Mouse (Mus musculus) heart, embryonic 15.5 days (tissue): ENCODE measurements around the gene Eif2b5. TPM values are rescaled to one million over a fixed set of nuclear protein-coding genes. Genes with fewer than 3 reads are reported as not detected.

Experiments
- polyA plus RNA-seq: library from polyadenylated mRNA; unstranded; fragments of >200 nt; fragmentation: Nextera tagmentation; extraction: Ambion mirVana; gene quantifications from 2 replicates; pipeline ENCODE4 v1.2.1, GENCODE M21; 2015

Gene Eif2b5
- polyA plus RNA-seq, 1 experiment from 2014 or later, result 66.6 TPM

Other genes starting within 250 kb of the Eif2b5 start
- 63.5 and 64.1 TPM in 2 replicates for gene Parl, start 196.4 kb upstream of the Eif2b5 start, polyA plus RNA-seq
- gene Cyp2ab1, start 173.4 kb upstream of the Eif2b5 start, polyA plus RNA-seq, result not detected in 2 replicates
- 55.5 and 60.5 TPM in 2 replicates for gene Abcc5, start 72.4 kb upstream of the Eif2b5 start, polyA plus RNA-seq
- gene Dvl3, start 18.2 kb downstream of the Eif2b5 start, polyA plus RNA-seq, result 16.9 and 24.3 TPM in 2 replicates
- 440 and 469 TPM in 2 replicates for gene Ap2m1, start 36.7 kb downstream of the Eif2b5 start, polyA plus RNA-seq
- 47.1 and 50.5 TPM in 2 replicates for gene Abcf3, start 49.8 kb downstream of the Eif2b5 start, polyA plus RNA-seq
- 0.09 and 0.80 TPM in 2 replicates for gene Vwa5b2, start 90.7 kb downstream of the Eif2b5 start, polyA plus RNA-seq
- 13.4 and 17.6 TPM in 2 replicates for gene Eef1akmt4, start 112.8 kb downstream of the Eif2b5 start, polyA plus RNA-seq
- not detected in 2 replicates for gene Gm49333, start 112.8 kb downstream of the Eif2b5 start, polyA plus RNA-seq
- 23.6 and 30.7 TPM in 2 replicates for gene Alg3, start 112.9 kb downstream of the Eif2b5 start, polyA plus RNA-seq
- gene Camk2n2, start 122.5 kb downstream of the Eif2b5 start, polyA plus RNA-seq, result 0.31 and 0.46 TPM in 2 replicates
- 0.93 and 1.5 TPM in 2 replicates for gene Ece2, start 131.0 kb downstream of the Eif2b5 start, polyA plus RNA-seq
- gene Psmd2, start 152.8 kb downstream of the Eif2b5 start, polyA plus RNA-seq, result 202 and 242 TPM in 2 replicates
- gene Eif4g1, start 169.5 kb downstream of the Eif2b5 start, polyA plus RNA-seq, result 95.3 and 129 TPM in 2 replicates
- 7.1 and 9.0 TPM in 2 replicates for gene Fam131a, start 194.4 kb downstream of the Eif2b5 start, polyA plus RNA-seq
- gene Polr2h, start 218.8 kb downstream of the Eif2b5 start, polyA plus RNA-seq, result 41.0 and 54.5 TPM in 2 replicates
- 3.8 and 6.5 TPM in 2 replicates for gene Clcn2, start 218.9 kb downstream of the Eif2b5 start, polyA plus RNA-seq
- gene Chrd, start 234.3 kb downstream of the Eif2b5 start, polyA plus RNA-seq, result 1.1 and 2.2 TPM in 2 replicates
- 0.08 and 0.34 TPM in 2 replicates for gene Thpo, start 235.7 kb downstream of the Eif2b5 start, polyA plus RNA-seq